Comparison of ENCODE assay signal across 9 mouse cellular contexts in genomic region chr7:131966916-131967494, GRCm38 (mm10). TPM values are rescaled to one million over a fixed set of nuclear protein-coding genes. Genes with fewer than 3 reads are reported as not detected.
DNase-seq lines count a peak whose midpoint lies in the region; ATAC-seq and TF ChIP-seq lines count a peak whose summit lies in the region.
"Had no signal": no experiment of that assay in that cellular context is flagged by ENCODE, and none has a peak within 500 bp of the region (broad histone marks: within the 10 kb centered on the region; RNA-seq: fewer than 3 reads in every experiment).

No protein-coding gene starts in this region.

- no peak for DNase-seq in ES-E14 (ENCODE audit: low read depth, low spot score)
- DNase-seq in forelimb bud, embryonic 11.5 days (ENCODE audit: low read depth, low spot score): peak; percentile 45
- no peak for DNase-seq in lung, adult 18-20 months
- no peak for DNase-seq in gastrocnemius, postnatal 4 days (ENCODE audit: low spot score in 2 of 2)

- in situ Hi-C loops in ES-E14 (cut with MboI; ENCODE audit: low sequenced_read_pairs in 2 of 2, unreplicated experiment in 2 of 2): no loop called here

- H3K4me1 ChIP-seq in E14TG2a.4 (replicated peaks; ENCODE audit: low read depth, low read length): peaks cover 3% of the 10 kb centered on the region
- no peaks in the 10 kb centered on the region; a peak in 1 of 4 replicates for H3K4me1 ChIP-seq in ES-E14 (ENCODE audit: control insufficient read depth in 2 of 2, insufficient read depth in 2 of 2, low read length in 2 of 2, poor library complexity in 1 of 2)
- H3K4me1 ChIP-seq in stomach, embryonic 14.5 days (ENCODE audit: control insufficient read depth, insufficient read depth, low read length): no peaks in the 10 kb centered on the region

- H3K36me3 ChIP-seq in E14TG2a.4 (ENCODE audit: insufficient read depth, low read length): no peaks in the 10 kb centered on the region
- no peaks in the 10 kb centered on the region for H3K36me3 ChIP-seq in ES-E14 (ENCODE audit: control insufficient read depth, insufficient read depth, low read length, poor library complexity, severe bottlenecking)
- H3K36me3 ChIP-seq in stomach, embryonic 14.5 days (ENCODE audit: control insufficient read depth, insufficient read depth, low read length): no peaks in the 10 kb centered on the region

- WGBS in stomach, embryonic 14.5 days: 8% methylated on average over 54 of the region's 57 CpGs

- peaks cover 77% of the 10 kb centered on the region for H3K27me3 ChIP-seq in E14TG2a.4 (ENCODE audit: insufficient read depth, low read length)
- peaks cover 37% of the 10 kb centered on the region for H3K27me3 ChIP-seq in stomach, embryonic 14.5 days (ENCODE audit: control insufficient read depth, insufficient read depth, low read length)

- TF ChIP-seq CTCF in E14TG2a.4 (conservative IDR thresholded peaks at IDR 0.05; ENCODE audit: low read length): no peak

- H3K27ac ChIP-seq in ES-E14 (ENCODE audit: insufficient read depth, low read depth, low read length, poor library complexity, severe bottlenecking): no peak overlapping the region
- no peak overlapping the region for H3K27ac ChIP-seq in stomach, embryonic 14.5 days (ENCODE audit: low read length)

- peak overlapping the region; percentile 74 for H3K4me3 ChIP-seq in E14TG2a.4 (replicated peaks; ENCODE audit: low read length)
- peak overlapping the region; percentile 29 to 42; a peak in 2 of 4 replicates for H3K4me3 ChIP-seq in ES-E14 (ENCODE audit: insufficient read depth in 1 of 2, low read depth in 1 of 2, low read length in 2 of 2, poor library complexity in 1 of 2, severe bottlenecking in 1 of 2)
- H3K4me3 ChIP-seq in stomach, embryonic 14.5 days (ENCODE audit: low read depth, low read length): no peak overlapping the region

- no peak overlapping the region for H3K9ac ChIP-seq in ES-E14 (ENCODE audit: insufficient read depth, low read depth, low read length, poor library complexity, severe bottlenecking)
- H3K9ac ChIP-seq in stomach, embryonic 14.5 days (replicated peaks; ENCODE audit: low read depth, low read length): no peak overlapping the region

- ATAC-seq in megakaryocyte progenitor cell, adult 5-6 weeks (replicated peaks; ENCODE audit: poor library complexity): peak; percentile 21; the same call in 1 of the 2 replicates
- ATAC-seq in stomach, embryonic 14.5 days (ENCODE audit: insufficient number of reproducible peaks, insufficient read depth, low FRiP score, low read depth): no peak
- ATAC-seq in inflammation-experienced regulatory T-cells, adult 6 months: no peak

- peak overlapping the region; percentile 20; the same call in 1 of the 2 replicates for H3K4me2 ChIP-seq in stomach, embryonic 14.5 days (replicated peaks; ENCODE audit: low read depth, low read length)

- H3K9me3 ChIP-seq in E14TG2a.4 (ENCODE audit: low read length) (peaks cover 13% of the 10 kb centered on the region; the same call in 1 of the 2 replicates), ES-E14 (ENCODE audit: control insufficient read depth, insufficient read depth, low read depth, low read length) (no peaks in the 10 kb centered on the region)
- no peaks in the 10 kb centered on the region for H3K9me3 ChIP-seq in stomach, embryonic 14.5 days (ENCODE audit: control insufficient read depth, low read depth, low read length)

TF ChIP-seq in ES-E14, 5 proteins besides CTCF, POLR2A, EP300 and RAD21:
- TF ChIP-seq HCFC1 (IDR thresholded peaks at IDR 0.05; ENCODE audit: borderline replicate concordance, insufficient read depth, low read length) (no peak), ZC3H11A (IDR thresholded peaks at IDR 0.05; ENCODE audit: borderline replicate concordance, low read depth, low read length) (no peak), ZNF384 (IDR thresholded peaks at IDR 0.05; ENCODE audit: low read depth, low read length) (no peak), CHD2 (IDR thresholded peaks at IDR 0.05; ENCODE audit: low read depth, low read length) (no peak), MAFK (IDR thresholded peaks at IDR 0.05; ENCODE audit: insufficient read depth, low read depth, low read length) (no peak)

RNA-seq across cellular contexts. Expression of gene Gpr26, which starts 0.7 kb away (rescaled TPM):
- 0.04 TPM in 1 of 2 replicates, not detected in the other for total RNA-seq in ES-E14 (2012; rRNA removed)
- total RNA-seq in megakaryocyte progenitor cell, adult 5-6 weeks (2015): not detected in 2 replicates
- total RNA-seq in megakaryocyte progenitor cell, adult 5-6 weeks (2017): not detected in 2 replicates
- polyA plus RNA-seq in stomach, embryonic 14.5 days (2014; fragmentation: Nextera tagmentation; extraction: Ambion mirVana): not detected in 2 replicates
- not detected for polyA plus RNA-seq in inflammation-experienced regulatory T-cells, adult 6 months (2017; shearing (Covaris generic))
- not detected for total RNA-seq in gastrocnemius, postnatal 4 days (2021)
- polyA plus RNA-seq: stomach, embryonic 16.5 days had no signal
